Mouse (Mus musculus): ENCODE results near the gene Ugt2b34.
"Not testable (repeated sequence)": the region's sequence is repeated elsewhere in the genome, so short reads cannot be mapped to it uniquely, and the experiment has no call there.

Gene Ugt2b34

GRCm38 (mm10) chr5:86906758-86907157 is at the start of gene Ugt2b34:
Ugt2b34 (minus strand) TSS chr5:86906937.
- DNase-seq (ENCODE audit: low spot score in 2 of 2) = no peak

GRCm38 (mm10) chr5:86942111-86942510 is 35.4 kb upstream of the Ugt2b34 start:
- DNase-seq (ENCODE audit: low spot score in 2 of 2) = no peak

- DNase-seq (ENCODE audit: low spot score in 2 of 2) = no peak
These were observed 19.7 kb upstream of the Ugt2b34 start, which contains the start of gene Ugt2b1 for GRCm38 (mm10) chr5:86926426-86926825. Ugt2b1 (minus strand) TSS chr5:86926530.

GRCm38 (mm10) chr5:86920661-86921233 is 14.0 kb upstream of the Ugt2b34 start:
- DNase-seq (ENCODE audit: low spot score in 2 of 2) = no peak

- DNase-seq (ENCODE audit: low spot score in 2 of 2) = no peak
These were observed 4.8 kb upstream of the Ugt2b34 start for GRCm38 (mm10) chr5:86911357-86912099.

GRCm38 (mm10) chr5:86910770-86911169 is 4.0 kb upstream of the Ugt2b34 start:
- no peak for DNase-seq (ENCODE audit: low spot score in 2 of 2)

- no peak for DNase-seq (ENCODE audit: low spot score in 2 of 2)
These were observed 16.8 kb downstream of the Ugt2b34 start for GRCm38 (mm10) chr5:86889933-86890332.

GRCm38 (mm10) chr5:86888420-86888819 is 18.3 kb downstream of the Ugt2b34 start:
- no peak for DNase-seq (ENCODE audit: low spot score in 2 of 2)

- DNase-seq (ENCODE audit: low spot score in 2 of 2) = no peak
These were observed 19.7 kb downstream of the Ugt2b34 start for GRCm38 (mm10) chr5:86887081-86887480.

GRCm38 (mm10) chr5:86886620-86887019 is 20.1 kb downstream of the Ugt2b34 start:
- no peak for DNase-seq (ENCODE audit: low spot score in 2 of 2)

- no peak for DNase-seq (ENCODE audit: low spot score in 2 of 2)
These were observed 34.9 kb downstream of the Ugt2b34 start for GRCm38 (mm10) chr5:86871877-86872276.

- no peak for DNase-seq (ENCODE audit: low spot score in 2 of 2)
These were observed 48.4 kb downstream of the Ugt2b34 start for GRCm38 (mm10) chr5:86858336-86858735.

GRCm38 (mm10) chr5:86857682-86858081 is 49.1 kb downstream of the Ugt2b34 start:
- no peak for DNase-seq (ENCODE audit: low spot score in 2 of 2)

- DNase-seq (ENCODE audit: low spot score in 2 of 2) = peak; percentile 38 to 61
These were observed 50.2 kb downstream of the Ugt2b34 start for GRCm38 (mm10) chr5:86856505-86856904.

GRCm38 (mm10) chr5:86851658-86852057 is 55.1 kb downstream of the Ugt2b34 start:
- no peak for DNase-seq (ENCODE audit: low spot score in 2 of 2)

- DNase-seq (ENCODE audit: low spot score in 2 of 2) = no peak
These were observed 56.6 kb downstream of the Ugt2b34 start for GRCm38 (mm10) chr5:86850104-86850503.

GRCm38 (mm10) chr5:86841261-86841660 is 65.5 kb downstream of the Ugt2b34 start:
- not testable (repeated sequence) for DNase-seq (ENCODE audit: low spot score in 2 of 2)

- no peak for DNase-seq (ENCODE audit: low spot score in 2 of 2)
These were observed 66.5 kb downstream of the Ugt2b34 start for GRCm38 (mm10) chr5:86840207-86840606.

Measured in urinary bladder, postnatal 36 days (tissue).